Comparison of ENCODE assay signal across 14 mouse cellular contexts in the genomic region with DNA sequence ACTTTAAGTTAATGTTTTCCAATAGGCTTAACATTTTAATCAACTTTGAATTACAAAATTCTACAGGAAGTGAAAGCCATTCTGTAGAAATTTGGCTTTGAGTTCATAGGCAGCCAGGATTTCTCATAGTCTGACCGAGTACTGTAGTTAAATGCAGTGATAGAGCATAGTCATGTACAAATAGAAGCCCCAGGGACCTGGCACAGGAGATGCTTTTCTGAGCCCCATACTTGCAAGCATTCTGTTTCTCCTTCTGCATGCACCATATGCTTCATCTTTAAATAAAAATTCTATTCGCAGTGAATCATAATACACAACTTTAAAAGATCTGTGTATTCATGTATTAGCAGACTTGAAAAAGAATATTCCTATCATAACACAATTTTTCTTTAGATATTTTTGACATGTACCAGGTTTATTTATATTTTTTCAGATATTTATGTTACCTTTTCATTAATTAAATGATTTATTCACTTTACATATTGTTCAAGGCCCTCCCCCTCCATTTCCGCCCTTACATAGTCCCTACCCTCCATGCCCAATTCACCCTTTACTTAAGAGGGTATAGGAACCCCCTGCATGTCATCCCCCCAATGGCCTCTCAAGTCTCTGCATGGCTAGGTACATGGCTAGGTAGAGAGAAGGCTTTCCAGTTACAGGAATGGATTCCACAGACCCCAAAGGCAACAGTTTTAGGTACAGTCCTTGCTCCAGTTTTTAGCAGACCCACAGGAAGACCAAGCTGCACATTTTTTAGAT.
DNase-seq lines count a peak whose midpoint lies in the region; ATAC-seq lines count a peak whose summit lies in the region.
"Had no signal": no experiment of that assay in that cellular context is flagged by ENCODE, and none has a peak within 500 bp of the region (broad histone marks: within the 10 kb centered on the region; RNA-seq: fewer than 3 reads in every experiment).

No protein-coding gene starts in this region.

- no peaks in the 10 kb centered on the region for H3K9me3 ChIP-seq in kidney, embryonic 15.5 days (replicated peaks)
- H3K9me3 ChIP-seq: midbrain, embryonic 15.5 days; neural tube, embryonic 15.5 days had no signal

- H3K27me3 ChIP-seq in kidney, embryonic 15.5 days = no peaks in the 10 kb centered on the region
- H3K27me3 ChIP-seq: midbrain, embryonic 15.5 days; neural tube, embryonic 15.5 days had no signal

- peak; percentile 85 for DNase-seq in cerebellum, adult 11-12 months
- DNase-seq in cerebellum, adult 9-11 months = peak; percentile 89
- DNase-seq in layer of hippocampus, adult 9-10 months (ENCODE audit: low spot score) = peak; percentile 27
- DNase-seq in right cerebral cortex, postnatal 10 days (ENCODE audit: low spot score in 2 of 2) = peak; percentile 62 to 77
- no peak for DNase-seq in spleen, postnatal 10 days (ENCODE audit: low spot score in 2 of 2)
- DNase-seq in thymus, adult 18-20 months = no peak
- DNase-seq: gastrocnemius, postnatal 25 days; kidney, postnatal 25 days; thymus, postnatal 36 days had no signal

- H3K4me3 ChIP-seq in kidney, embryonic 15.5 days (replicated peaks) = no peak overlapping the region
- H3K4me3 ChIP-seq: midbrain, embryonic 15.5 days; neural tube, embryonic 15.5 days had no signal

- H3K36me3 ChIP-seq in kidney, embryonic 15.5 days = no peaks in the 10 kb centered on the region
- H3K36me3 ChIP-seq: midbrain, embryonic 15.5 days; neural tube, embryonic 15.5 days had no signal

- no peaks in the 10 kb centered on the region for H3K4me1 ChIP-seq in kidney, embryonic 15.5 days
- H3K4me1 ChIP-seq: midbrain, embryonic 15.5 days; neural tube, embryonic 15.5 days had no signal

- ATAC-seq in kidney, embryonic 15.5 days (replicated peaks; ENCODE audit: low FRiP score) = no peak
- ATAC-seq: inflammation-experienced regulatory T-cells, adult 6 months; lung, postnatal 0 days; midbrain, embryonic 15.5 days had no signal

- no peak overlapping the region for H3K27ac ChIP-seq in kidney, embryonic 15.5 days
- H3K27ac ChIP-seq: midbrain, embryonic 15.5 days; neural tube, embryonic 15.5 days had no signal

- H3K4me2 ChIP-seq in kidney, embryonic 15.5 days = no peak overlapping the region
- H3K4me2 ChIP-seq: midbrain, embryonic 15.5 days; neural tube, embryonic 15.5 days had no signal

- WGBS in kidney, embryonic 15.5 days = 90% methylated on average over 3 of the region's 3 CpGs

- no peak overlapping the region for H3K9ac ChIP-seq in kidney, embryonic 15.5 days
- H3K9ac ChIP-seq: midbrain, embryonic 15.5 days; neural tube, embryonic 15.5 days had no signal

Comparison
In these comparisons a context has a peak if more than half of its experiments do, and no peak if none do; other contexts are left out.
1. DNase-seq: peak in cerebellum, adult 11-12 months (single experiment), cerebellum, adult 9-11 months (single experiment), layer of hippocampus, adult 9-10 months (single experiment) and right cerebral cortex, postnatal 10 days (2 of 2); none in spleen, postnatal 10 days (0 of 2) and thymus, adult 18-20 months (0 of 2).